Mouse (Mus musculus): ENCODE results near the gene Rnft1. TPM values are rescaled to one million over a fixed set of nuclear protein-coding genes. Genes with fewer than 3 reads are reported as not detected.
A peak's percentile ranks its signal among the peaks of the same experiment; 100 is the strongest.

Gene Rnft1
- polyA plus RNA-seq, 1 experiment from 2014 or later, result 59.3 TPM

GRCm38 (mm10) chr11:86472771-86473171, 11.7 kb upstream of the Rnft1 start:
- H3K36me3 ChIP-seq, result no peaks in the 10 kb centered on the region
- no peaks in the 10 kb centered on the region for H3K27me3 ChIP-seq
- peak; percentile 55; the same call in 1 of the 2 replicates for ATAC-seq (ENCODE audit: insufficient number of reproducible peaks, low FRiP score, low TSS enrichment, low read depth)
- H3K4me3 ChIP-seq, result peak overlapping the region; percentile 21
- H3K4me2 ChIP-seq, result peak overlapping the region; percentile 43
- no peak overlapping the region for H3K9ac ChIP-seq
- H3K27ac ChIP-seq, result peak overlapping the region; percentile 73
- WGBS, result 9% methylated on average over 7 of the region's 7 CpGs
- H3K9me3 ChIP-seq, result no peaks in the 10 kb centered on the region
- peaks cover 10% of the 10 kb centered on the region for H3K4me1 ChIP-seq

- Histone ChIP-seq H3K27ac (0 out of 2 replicates have a peak overlapping the region, but pooled peaks have one; percentile 73), H3K27me3 (no peaks in the 10 kb centered on the region), H3K4me2 (peak overlapping the region; percentile 43), H3K36me3 (no peaks in the 10 kb centered on the region), H3K4me3 (peak overlapping the region; percentile 21; the same call in 1 of the 2 replicates), H3K4me1 (peaks cover 5% of the 10 kb centered on the region), H3K9ac (no peak overlapping the region), H3K9me3 (no peaks in the 10 kb centered on the region)
- WGBS, result 25% methylated on average over 3 of the region's 3 CpGs
- ATAC-seq (ENCODE audit: insufficient number of reproducible peaks, low FRiP score, low TSS enrichment, low read depth), result no peak
Measured at GRCm38 (mm10) chr11:86473576-86473975, 10.9 kb upstream of the Rnft1 start.

- WGBS, result under 1% methylated on average over 25 of the region's 25 CpGs
- H3K9me3 ChIP-seq, result no peaks in the 10 kb centered on the region
- peak overlapping the region; percentile 92 for H3K27ac ChIP-seq
- peak overlapping the region; percentile 65 for H3K4me2 ChIP-seq
- H3K9ac ChIP-seq, result peak overlapping the region; percentile 75
- peak overlapping the region; percentile 76 for H3K4me3 ChIP-seq
- ATAC-seq (ENCODE audit: insufficient number of reproducible peaks, low FRiP score, low TSS enrichment, low read depth), result no peak
- H3K4me1 ChIP-seq, result peaks cover 8% of the 10 kb centered on the region
- no peaks in the 10 kb centered on the region for H3K27me3 ChIP-seq
- peaks cover 8% of the 10 kb centered on the region for H3K36me3 ChIP-seq
Measured at GRCm38 (mm10) chr11:86484910-86485510, 553 bp downstream of the Rnft1 start.

GRCm38 (mm10) chr11:86490782-86491181, 6.3 kb downstream of the Rnft1 start:
- peaks cover 30% of the 10 kb centered on the region for H3K36me3 ChIP-seq
- no peak for ATAC-seq (ENCODE audit: insufficient number of reproducible peaks, low FRiP score, low TSS enrichment, low read depth)
- H3K27ac ChIP-seq, result no peak overlapping the region
- H3K4me1 ChIP-seq, result peaks cover 4% of the 10 kb centered on the region
- 94% methylated on average over 1 of the region's 1 CpGs for WGBS
- no peak overlapping the region for H3K4me2 ChIP-seq
- no peaks in the 10 kb centered on the region for H3K9me3 ChIP-seq
- H3K27me3 ChIP-seq, result no peaks in the 10 kb centered on the region
- H3K9ac ChIP-seq, result no peak overlapping the region
- H3K4me3 ChIP-seq, result no peak overlapping the region

- ATAC-seq (ENCODE audit: insufficient number of reproducible peaks, low FRiP score, low TSS enrichment, low read depth), result no peak
- Histone ChIP-seq H3K27ac (no peak overlapping the region), H3K4me3 (no peak overlapping the region), H3K9me3 (no peaks in the 10 kb centered on the region), H3K4me2 (no peak overlapping the region), H3K36me3 (peaks cover 38% of the 10 kb centered on the region), H3K9ac (no peak overlapping the region), H3K27me3 (no peaks in the 10 kb centered on the region), H3K4me1 (no peaks in the 10 kb centered on the region)
- 88% methylated on average over 1 of the region's 1 CpGs for WGBS
Measured at GRCm38 (mm10) chr11:86497356-86497755, 12.9 kb downstream of the Rnft1 start.

- 72% methylated on average over 3 of the region's 3 CpGs for WGBS
- H3K36me3 ChIP-seq, result peaks cover 41% of the 10 kb centered on the region
- no peak overlapping the region for H3K9ac ChIP-seq
- no peak overlapping the region for H3K4me3 ChIP-seq
- H3K4me1 ChIP-seq, result no peaks in the 10 kb centered on the region
- no peaks in the 10 kb centered on the region for H3K27me3 ChIP-seq
- no peak overlapping the region for H3K4me2 ChIP-seq
- no peak overlapping the region for H3K27ac ChIP-seq
- no peaks in the 10 kb centered on the region for H3K9me3 ChIP-seq
- ATAC-seq (ENCODE audit: insufficient number of reproducible peaks, low FRiP score, low TSS enrichment, low read depth), result no peak
Measured at GRCm38 (mm10) chr11:86497908-86498307, 13.5 kb downstream of the Rnft1 start.

- 66% methylated on average over 1 of the region's 1 CpGs for WGBS
- H3K9ac ChIP-seq, result no peak overlapping the region
- no peak overlapping the region for H3K4me2 ChIP-seq
- no peaks in the 10 kb centered on the region for H3K4me1 ChIP-seq
- no peaks in the 10 kb centered on the region for H3K9me3 ChIP-seq
- no peak for ATAC-seq (ENCODE audit: insufficient number of reproducible peaks, low FRiP score, low TSS enrichment, low read depth)
- H3K27me3 ChIP-seq, result no peaks in the 10 kb centered on the region
- no peak overlapping the region for H3K27ac ChIP-seq
- no peak overlapping the region for H3K4me3 ChIP-seq
- H3K36me3 ChIP-seq, result peaks cover 54% of the 10 kb centered on the region
Measured at GRCm38 (mm10) chr11:86500795-86501194, 16.3 kb downstream of the Rnft1 start.

GRCm38 (mm10) chr11:86503121-86503520, 18.7 kb downstream of the Rnft1 start:
- ATAC-seq (ENCODE audit: insufficient number of reproducible peaks, low FRiP score, low TSS enrichment, low read depth), result no peak
- no peaks in the 10 kb centered on the region for H3K27me3 ChIP-seq
- H3K4me2 ChIP-seq, result no peak overlapping the region
- no peak overlapping the region for H3K4me3 ChIP-seq
- no peak overlapping the region for H3K9ac ChIP-seq
- no peaks in the 10 kb centered on the region for H3K9me3 ChIP-seq
- H3K27ac ChIP-seq, result no peak overlapping the region
- no peaks in the 10 kb centered on the region for H3K4me1 ChIP-seq
- WGBS, result 89% methylated on average over 2 of the region's 2 CpGs
- peaks cover 52% of the 10 kb centered on the region for H3K36me3 ChIP-seq

- H3K4me2 ChIP-seq, result no peak overlapping the region
- H3K4me3 ChIP-seq, result no peak overlapping the region
- H3K4me1 ChIP-seq, result no peaks in the 10 kb centered on the region
- H3K36me3 ChIP-seq, result peaks cover 68% of the 10 kb centered on the region
- no peak overlapping the region for H3K27ac ChIP-seq
- no peaks in the 10 kb centered on the region for H3K9me3 ChIP-seq
- ATAC-seq (ENCODE audit: insufficient number of reproducible peaks, low FRiP score, low TSS enrichment, low read depth), result no peak
- 87% methylated on average over 2 of the region's 2 CpGs for WGBS
- H3K27me3 ChIP-seq, result no peaks in the 10 kb centered on the region
- H3K9ac ChIP-seq, result no peak overlapping the region
Measured at GRCm38 (mm10) chr11:86507334-86507733, 22.9 kb downstream of the Rnft1 start.

- Histone ChIP-seq H3K36me3 (peaks cover 66% of the 10 kb centered on the region), H3K27ac (no peak overlapping the region), H3K4me3 (no peak overlapping the region), H3K27me3 (no peaks in the 10 kb centered on the region), H3K9ac (no peak overlapping the region), H3K4me2 (no peak overlapping the region), H3K9me3 (no peaks in the 10 kb centered on the region), H3K4me1 (no peaks in the 10 kb centered on the region)
- ATAC-seq (ENCODE audit: insufficient number of reproducible peaks, low FRiP score, low TSS enrichment, low read depth), result no peak
- WGBS, result 92% methylated on average over 2 of the region's 2 CpGs
Measured at GRCm38 (mm10) chr11:86507991-86508390, 23.5 kb downstream of the Rnft1 start.

- H3K9ac ChIP-seq, result no peak overlapping the region
- H3K4me3 ChIP-seq, result no peak overlapping the region
- H3K36me3 ChIP-seq, result peaks cover 62% of the 10 kb centered on the region
- WGBS, result 82% methylated on average over 3 of the region's 3 CpGs
- no peak overlapping the region for H3K4me2 ChIP-seq
- H3K9me3 ChIP-seq, result no peaks in the 10 kb centered on the region
- no peak overlapping the region for H3K27ac ChIP-seq
- H3K4me1 ChIP-seq, result no peaks in the 10 kb centered on the region
- H3K27me3 ChIP-seq, result no peaks in the 10 kb centered on the region
- no peak for ATAC-seq (ENCODE audit: insufficient number of reproducible peaks, low FRiP score, low TSS enrichment, low read depth)
Measured at GRCm38 (mm10) chr11:86516620-86517019, 32.2 kb downstream of the Rnft1 start.

GRCm38 (mm10) chr11:86517229-86517628, 32.8 kb downstream of the Rnft1 start:
- 81% methylated on average over 3 of the region's 3 CpGs for WGBS
- no peak for ATAC-seq (ENCODE audit: insufficient number of reproducible peaks, low FRiP score, low TSS enrichment, low read depth)
- no peak overlapping the region for H3K9ac ChIP-seq
- H3K27me3 ChIP-seq, result no peaks in the 10 kb centered on the region
- H3K9me3 ChIP-seq, result no peaks in the 10 kb centered on the region
- H3K4me2 ChIP-seq, result no peak overlapping the region
- H3K4me1 ChIP-seq, result no peaks in the 10 kb centered on the region
- no peak overlapping the region for H3K27ac ChIP-seq
- H3K4me3 ChIP-seq, result no peak overlapping the region
- peaks cover 64% of the 10 kb centered on the region for H3K36me3 ChIP-seq

GRCm38 (mm10) chr11:86519751-86520150, 35.3 kb downstream of the Rnft1 start:
- Histone ChIP-seq H3K9ac (no peak overlapping the region), H3K27me3 (no peaks in the 10 kb centered on the region), H3K36me3 (peaks cover 74% of the 10 kb centered on the region), H3K4me2 (no peak overlapping the region), H3K9me3 (no peaks in the 10 kb centered on the region), H3K4me1 (no peaks in the 10 kb centered on the region), H3K4me3 (no peak overlapping the region), H3K27ac (no peak overlapping the region)
- no peak for ATAC-seq (ENCODE audit: insufficient number of reproducible peaks, low FRiP score, low TSS enrichment, low read depth)
- 85% methylated on average over 7 of the region's 7 CpGs for WGBS

Measured in limb, embryonic 15.5 days (tissue).